ENCODE assay signal across 8 mouse cellular contexts in genomic region chr17:83732166-83732629, GRCm38 (mm10). TPM values are rescaled to one million over a fixed set of nuclear protein-coding genes. Genes with fewer than 3 reads are reported as not detected.
A peak's percentile ranks its signal among the peaks of the same experiment; 100 is the strongest.
DNase-seq lines count a peak whose midpoint lies in the region; ATAC-seq and TF ChIP-seq lines count a peak whose summit lies in the region.

No protein-coding gene starts in this region.

- WGBS in bone marrow, adult 2 months = 1% methylated on average over 10 of the region's 10 CpGs
- WGBS in forebrain, embryonic 10.5 days = 78% methylated on average over 10 of the region's 10 CpGs

- no peaks in the 10 kb centered on the region for H3K27me3 ChIP-seq in forebrain, embryonic 10.5 days (ENCODE audit: poor library complexity, severe bottlenecking)

- peak overlapping the region; percentile 32; the same call in 1 of the 2 replicates for H3K27ac ChIP-seq in bone marrow, adult 2 months (ENCODE audit: control insufficient read depth, insufficient read depth, low read depth, low read length, poor library complexity)
- H3K27ac ChIP-seq in forebrain, embryonic 10.5 days = no peak overlapping the region

- peak; percentile 43 to 45 for DNase-seq in urinary bladder, adult 18-20 months (ENCODE audit: low spot score in 2 of 2)
- DNase-seq in urinary bladder, postnatal 4 days (ENCODE audit: low spot score in 2 of 2) = no peak
- peak; percentile 48 to 62 for DNase-seq in heart, adult 9 months (ENCODE audit: low spot score in 2 of 2)
- peak; percentile 21 to 33 for DNase-seq in left cerebral cortex, adult 8-10 months (ENCODE audit: low spot score in 2 of 2)
- peak; percentile 53 to 66 for DNase-seq in thymus, postnatal 36 days
- no peak for DNase-seq in forebrain, embryonic 10.5 days (ENCODE audit: extremely low spot score, low spot score)

- TF ChIP-seq POLR2A in bone marrow, adult 2 months (IDR thresholded peaks at IDR 0.05; ENCODE audit: borderline replicate concordance, control insufficient read depth, low read depth, low read length) = no peak

- H3K4me1 ChIP-seq in bone marrow, adult 2 months (ENCODE audit: control insufficient read depth, insufficient read depth, low read length) = peaks cover 2% of the 10 kb centered on the region
- H3K4me1 ChIP-seq in forebrain, embryonic 10.5 days = no peaks in the 10 kb centered on the region

- TF ChIP-seq CTCF in bone marrow, adult 2 months (IDR thresholded peaks at IDR 0.05; ENCODE audit: control insufficient read depth, insufficient read depth, low read length) = no peak

- peak overlapping the region; percentile 14 for H3K4me3 ChIP-seq in bone marrow, adult 2 months (replicated peaks; ENCODE audit: control insufficient read depth, low read depth, low read length)
- no peak overlapping the region for H3K4me3 ChIP-seq in forebrain, embryonic 10.5 days

- peaks cover 4% of the 10 kb centered on the region; the same call in 1 of the 2 replicates for H3K36me3 ChIP-seq in forebrain, embryonic 10.5 days (replicated peaks)

- peak; percentile 73 for ATAC-seq in megakaryocyte-erythroid progenitor cell, adult 5-6 weeks (replicated peaks; ENCODE audit: low FRiP score, low TSS enrichment, poor library complexity, severe bottlenecking)

- no peaks in the 10 kb centered on the region for H3K9me3 ChIP-seq in forebrain, embryonic 10.5 days

RNA-seq across cellular contexts. Expression of gene Mta3, which starts 26.2 kb away (rescaled TPM):
- polyA plus RNA-seq in bone marrow, adult 2 months (2011; ENCODE audit: insufficient read depth, insufficient read length, low replicate concordance, missing spikeins) = 15.8 and 21.0 TPM in 2 replicates
- total RNA-seq in left cerebral cortex, adult 8-10 months (2022) = 10 to 100 TPM; 89.8 to 96.1 (median 92.0) TPM
- total RNA-seq in megakaryocyte-erythroid progenitor cell, adult 5-6 weeks (2014; fragmentation: Nextera tagmentation) = 76.4 and 86.3 TPM in 2 replicates
- 68.2 and 77.5 TPM in 2 replicates for total RNA-seq in megakaryocyte-erythroid progenitor cell, adult 5-6 weeks (2017)
- 31.8 and 34.0 TPM in 2 replicates for polyA plus RNA-seq in forebrain, embryonic 10.5 days (2016; fragmentation: Nextera tagmentation; extraction: Ambion mirVana)

Comparison
In these comparisons a context has a peak if more than half of its experiments do, and no peak if none do; other contexts are left out.
1. DNase-seq: peak in urinary bladder, adult 18-20 months (2 of 2), heart, adult 9 months (2 of 2), left cerebral cortex, adult 8-10 months (2 of 2) and thymus, postnatal 36 days (2 of 2); none in urinary bladder, postnatal 4 days (0 of 2) and forebrain, embryonic 10.5 days (single experiment).